Mouse (Mus musculus) embryo, embryonic 9.5 days (tissue): ENCODE measurements at regions not wholly inside any gene's neighbourhood (a gene's known extent, or its start where the extent isn't known, plus 50 kb on each side); places are given as distances from the start of the nearest gene placed in this dataset.
A peak's percentile ranks its signal among the peaks of the same experiment; 100 is the strongest.

Experiments
- DNase-seq: peaks from one replicate; pipeline ENCODE4 v3.0.0-alpha.2; 2017; ENCODE audit errors: extremely low spot score

- DNase-seq = peak; percentile 36
Measured at GRCm38 (mm10) chr6:78115079-78115478, 135.6 kb upstream of the Ctnna2 start.

GRCm38 (mm10) chr6:78082528-78082927 lies 103.0 kb upstream of the Ctnna2 start:
- no peak for DNase-seq

GRCm38 (mm10) chr6:78078919-78079318 lies 99.4 kb upstream of the Ctnna2 start:
- DNase-seq = no peak

GRCm38 (mm10) chr6:78066323-78066722 lies 86.8 kb upstream of the Ctnna2 start:
- DNase-seq = no peak

GRCm38 (mm10) chr6:78065737-78066136 lies 86.2 kb upstream of the Ctnna2 start:
- DNase-seq = no peak
